Mouse (Mus musculus) heart, embryonic 10.5 days (tissue): ENCODE data around the gene Astl. TPM values are rescaled to one million over a fixed set of nuclear protein-coding genes. Genes with fewer than 3 reads are reported as not detected.
A peak's percentile ranks its signal among the peaks of the same experiment; 100 is the strongest.

Source experiments
- DNase-seq: peaks from one replicate; pipeline ENCODE4 v3.0.0-alpha.2; 2017; ENCODE audit warnings: low spot score
- H3K27ac ChIP-seq: fragments of 300-500 bp; sonication (generic); 2 replicates; pipeline ENCODE4 v1.5.1; 2016; ENCODE audit warnings: mild to moderate bottlenecking
- H3K27me3 ChIP-seq: fragments of 300-500 bp; sonication (generic); 2 replicates; pipeline ENCODE4 v1.6.1; 2016; ENCODE audit warnings: mild to moderate bottlenecking; ENCODE audit not compliant: poor library complexity, insufficient read depth, severe bottlenecking
- H3K36me3 ChIP-seq: fragments of 300-500 bp; sonication (generic); 2 replicates; pipeline ENCODE4 v1.6.1; 2016; ENCODE audit warnings: mild to moderate bottlenecking, moderate library complexity
- H3K4me1 ChIP-seq: fragments of 300-500 bp; sonication (generic); 2 replicates; pipeline ENCODE4 v1.6.1; 2016; ENCODE audit warnings: mild to moderate bottlenecking
- H3K4me3 ChIP-seq: fragments of 300-500 bp; sonication (generic); 2 replicates; pipeline ENCODE4 v1.5.1; 2016; ENCODE audit warnings: mild to moderate bottlenecking, moderate library complexity
- H3K9me3 ChIP-seq: fragments of 300-500 bp; sonication (generic); 2 replicates; pipeline ENCODE4 v1.6.1; 2016; ENCODE audit warnings: mild to moderate bottlenecking, moderate library complexity
- WGBS: fragments of 180-500 bp; shearing (Covaris S2); methylation state at CpG from one replicate; pipeline ENCODE4 v1.1.7; 2016; 5-methylcytosine and 5-hydroxymethylcytosine counted together
- polyA plus RNA-seq: library from polyadenylated mRNA; unstranded; fragments of >200 nt; fragmentation: Nextera tagmentation; extraction: Ambion mirVana; gene quantifications from 2 replicates; pipeline ENCODE4 v1.2.1, GENCODE M21; 2016

The Astl gene
- polyA plus RNA-seq, 1 experiment from 2014 or later: 0.08 TPM

- Histone ChIP-seq H3K27ac (peak overlapping the region; percentile 42; the same call in 1 of the 2 replicates), H3K9me3 (no peaks in the 10 kb centered on the region), H3K4me1 (peaks cover 78% of the 10 kb centered on the region), H3K4me3 (0 out of 2 replicates have a peak overlapping the region, but pooled peaks have one; percentile 3), H3K36me3 (0 out of 2 replicates have a peak, but pooled peaks cover 4% of the 10 kb centered on the region), H3K27me3 (peaks cover 41% of the 10 kb centered on the region)
- DNase-seq: no peak
- WGBS: 70% methylated on average over 14 of the region's 14 CpGs
These were observed 5.5 kb upstream of the Astl start for GRCm38 (mm10) chr2:127332807-127333570.

GRCm38 (mm10) chr2:127333945-127334603, 4.4 kb upstream of the Astl start:
- H3K9me3 ChIP-seq: no peaks in the 10 kb centered on the region
- 42% methylated on average over 5 of the region's 5 CpGs for WGBS
- 0 out of 2 replicates have a peak overlapping the region, but pooled peaks have one; percentile 16 for H3K27ac ChIP-seq
- H3K36me3 ChIP-seq: 0 out of 2 replicates have a peak, but pooled peaks cover 4% of the 10 kb centered on the region
- H3K4me3 ChIP-seq: peak overlapping the region; percentile 13; the same call in 1 of the 2 replicates
- DNase-seq: no peak
- H3K4me1 ChIP-seq: peaks cover 67% of the 10 kb centered on the region
- H3K27me3 ChIP-seq: peaks cover 44% of the 10 kb centered on the region

GRCm38 (mm10) chr2:127335078-127335541, 3.3 kb upstream of the Astl start:
- H3K9me3 ChIP-seq: no peaks in the 10 kb centered on the region
- 0 out of 2 replicates have a peak, but pooled peaks cover 4% of the 10 kb centered on the region for H3K36me3 ChIP-seq
- peaks cover 47% of the 10 kb centered on the region for H3K27me3 ChIP-seq
- peaks cover 58% of the 10 kb centered on the region for H3K4me1 ChIP-seq
- peak overlapping the region; percentile 72 for H3K4me3 ChIP-seq
- DNase-seq: no peak
- 43% methylated on average over 11 of the region's 11 CpGs for WGBS
- H3K27ac ChIP-seq: peak overlapping the region; percentile 88

GRCm38 (mm10) chr2:127335767-127336496, 2.5 kb upstream of the Astl start, which contains the start of gene Dusp2:
Dusp2 (plus strand) TSS chr2:127336159.
- DNase-seq: peak; percentile 88
- Histone ChIP-seq H3K27me3 (peaks cover 47% of the 10 kb centered on the region), H3K9me3 (no peaks in the 10 kb centered on the region), H3K36me3 (0 out of 2 replicates have a peak, but pooled peaks cover 4% of the 10 kb centered on the region), H3K4me3 (peak within 1 kb of the TSS; percentile 72), H3K4me1 (peaks cover 57% of the 10 kb centered on the region), H3K27ac (peak within 1 kb of the TSS; percentile 88)
- WGBS: under 1% methylated on average over 76 of the region's 76 CpGs

- H3K27ac ChIP-seq: peak overlapping the region; percentile 88
- WGBS: 4% methylated on average over 33 of the region's 33 CpGs
These were observed 2.0 kb upstream of the Astl start for GRCm38 (mm10) chr2:127336497-127336832.

GRCm38 (mm10) chr2:127336885-127337284, 1.6 kb upstream of the Astl start:
- H3K27ac ChIP-seq: peak overlapping the region; percentile 88; the same call in 1 of the 2 replicates
- WGBS: 26% methylated on average over 5 of the region's 5 CpGs
- H3K27me3 ChIP-seq: peaks cover 47% of the 10 kb centered on the region
- H3K36me3 ChIP-seq: 0 out of 2 replicates have a peak, but pooled peaks cover 4% of the 10 kb centered on the region
- peaks cover 56% of the 10 kb centered on the region for H3K4me1 ChIP-seq
- no peak for DNase-seq
- H3K9me3 ChIP-seq: no peaks in the 10 kb centered on the region
- peak overlapping the region; percentile 72 for H3K4me3 ChIP-seq

More at GRCm38 (mm10) chr2:127336497-127336832, 2.0 kb upstream of the Astl start:
- H3K36me3 ChIP-seq: 0 out of 2 replicates have a peak, but pooled peaks cover 4% of the 10 kb centered on the region
- no peaks in the 10 kb centered on the region for H3K9me3 ChIP-seq
- peaks cover 57% of the 10 kb centered on the region for H3K4me1 ChIP-seq
- peak overlapping the region; percentile 72 for H3K4me3 ChIP-seq
- no peak for DNase-seq
- peaks cover 47% of the 10 kb centered on the region for H3K27me3 ChIP-seq

GRCm38 (mm10) chr2:127337531-127337930, 908 bp upstream of the Astl start:
- no peaks in the 10 kb centered on the region for H3K9me3 ChIP-seq
- DNase-seq: no peak
- peak overlapping the region; percentile 72 for H3K4me3 ChIP-seq
- H3K27ac ChIP-seq: no peak overlapping the region
- H3K27me3 ChIP-seq: peaks cover 47% of the 10 kb centered on the region
- H3K4me1 ChIP-seq: peaks cover 51% of the 10 kb centered on the region
- 48% methylated on average over 11 of the region's 11 CpGs for WGBS
- 0 out of 2 replicates have a peak, but pooled peaks cover 4% of the 10 kb centered on the region for H3K36me3 ChIP-seq

GRCm38 (mm10) chr2:127338012-127338411, 427 bp upstream of the Astl start:
- H3K36me3 ChIP-seq: 0 out of 2 replicates have a peak, but pooled peaks cover 4% of the 10 kb centered on the region
- peaks cover 46% of the 10 kb centered on the region for H3K4me1 ChIP-seq
- 64% methylated on average over 7 of the region's 7 CpGs for WGBS
- H3K27ac ChIP-seq: no peak overlapping the region
- no peak for DNase-seq
- no peaks in the 10 kb centered on the region for H3K9me3 ChIP-seq
- peak overlapping the region; percentile 72; the same call in 1 of the 2 replicates for H3K4me3 ChIP-seq
- peaks cover 47% of the 10 kb centered on the region for H3K27me3 ChIP-seq

GRCm38 (mm10) chr2:127338833-127339232, 394 bp downstream of the Astl start:
- Histone ChIP-seq H3K4me1 (peaks cover 38% of the 10 kb centered on the region), H3K9me3 (no peaks in the 10 kb centered on the region), H3K4me3 (no peak overlapping the region), H3K27me3 (peaks cover 47% of the 10 kb centered on the region), H3K36me3 (0 out of 2 replicates have a peak, but pooled peaks cover 4% of the 10 kb centered on the region), H3K27ac (no peak overlapping the region)
- WGBS: 64% methylated on average over 4 of the region's 4 CpGs
- no peak for DNase-seq

- H3K9me3 ChIP-seq: no peaks in the 10 kb centered on the region
- no peak for DNase-seq
- 66% methylated on average over 6 of the region's 6 CpGs for WGBS
- H3K27ac ChIP-seq: no peak overlapping the region
- peaks cover 34% of the 10 kb centered on the region for H3K4me1 ChIP-seq
- 0 out of 2 replicates have a peak, but pooled peaks cover 4% of the 10 kb centered on the region for H3K36me3 ChIP-seq
- peaks cover 46% of the 10 kb centered on the region for H3K27me3 ChIP-seq
- no peak overlapping the region for H3K4me3 ChIP-seq
These were observed 823 bp downstream of the Astl start for GRCm38 (mm10) chr2:127339262-127339661.

GRCm38 (mm10) chr2:127341159-127341558, 2.7 kb downstream of the Astl start:
- H3K9me3 ChIP-seq: no peaks in the 10 kb centered on the region
- H3K27me3 ChIP-seq: peaks cover 43% of the 10 kb centered on the region
- H3K36me3 ChIP-seq: 0 out of 2 replicates have a peak, but pooled peaks cover 4% of the 10 kb centered on the region
- WGBS: 16% methylated on average over 3 of the region's 3 CpGs
- no peak overlapping the region for H3K4me3 ChIP-seq
- DNase-seq: no peak
- H3K27ac ChIP-seq: no peak overlapping the region
- peaks cover 15% of the 10 kb centered on the region for H3K4me1 ChIP-seq

GRCm38 (mm10) chr2:127346334-127346733, 7.9 kb downstream of the Astl start:
- no peak for DNase-seq
- Histone ChIP-seq H3K4me3 (no peak overlapping the region), H3K4me1 (no peaks in the 10 kb centered on the region), H3K27me3 (peaks cover 37% of the 10 kb centered on the region), H3K9me3 (no peaks in the 10 kb centered on the region), H3K36me3 (no peaks in the 10 kb centered on the region), H3K27ac (no peak overlapping the region)
- WGBS: 53% methylated on average over 1 of the region's 1 CpGs
